Mouse (Mus musculus) CH12F3 (cell line): ENCODE data around the gene Gm8257.
"Not testable (repeated sequence)": the region's sequence is repeated elsewhere in the genome, so short reads cannot be mapped to it uniquely, and the experiment has no call there.

Experiments
- in situ Hi-C: fragments of 300-500 bp; cut with MboI; formaldehyde crosslinking; loops from 2 replicates; pipeline ENCODE4 v1.14.3; 2020; ENCODE audit warnings: low sequenced_read_pairs

Gm8257 gene

DNA sequence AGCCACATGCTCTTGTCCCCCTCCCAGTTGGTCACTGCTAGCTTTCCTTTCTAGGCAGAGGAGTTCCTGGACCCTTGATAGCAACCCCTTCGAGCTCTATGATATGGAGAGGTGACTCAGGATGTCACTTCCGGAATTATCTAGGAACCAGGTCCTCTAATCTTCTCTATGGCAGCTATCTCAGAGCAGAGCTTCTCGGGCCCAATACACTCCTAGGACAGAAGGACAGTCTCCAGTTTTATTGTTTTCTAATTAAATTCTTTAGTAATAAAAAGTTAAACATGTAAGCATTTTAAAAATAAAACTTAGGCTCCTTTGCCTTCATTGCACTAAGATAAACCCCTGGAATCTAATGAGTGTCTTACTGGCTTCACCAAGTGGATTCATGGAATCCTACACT, at the start of gene Gm8257:
Gm8257 (minus strand) TSS at position 101 of the 400 bp plus-strand sequence.
- in situ Hi-C loops: not testable (repeated sequence)

DNA sequence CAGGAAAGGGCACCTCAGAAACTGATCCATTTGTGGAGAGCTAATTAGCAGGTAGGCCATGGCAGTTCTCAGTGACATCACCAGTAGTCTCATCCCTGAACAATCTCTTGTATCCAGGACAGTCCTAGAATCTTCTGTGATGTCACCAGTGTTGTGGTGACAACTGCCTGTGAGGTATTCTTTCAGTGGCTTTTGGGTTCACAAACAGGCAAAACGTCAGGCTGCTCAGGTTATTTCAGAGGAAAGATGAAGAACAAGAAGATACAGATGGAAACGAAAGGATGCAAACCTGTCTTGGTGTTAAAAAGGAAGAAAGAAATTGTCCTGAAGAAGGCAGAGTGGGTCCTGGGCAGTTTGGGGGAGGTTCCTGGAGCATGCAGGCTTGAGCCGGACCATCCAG, 44.0 kb upstream of the Gm8257 start, which contains the start of gene Gm8267:
Gm8267 (minus strand) TSS at position 101 of the 400 bp plus-strand sequence.
- in situ Hi-C loops: no loop called here

DNA sequence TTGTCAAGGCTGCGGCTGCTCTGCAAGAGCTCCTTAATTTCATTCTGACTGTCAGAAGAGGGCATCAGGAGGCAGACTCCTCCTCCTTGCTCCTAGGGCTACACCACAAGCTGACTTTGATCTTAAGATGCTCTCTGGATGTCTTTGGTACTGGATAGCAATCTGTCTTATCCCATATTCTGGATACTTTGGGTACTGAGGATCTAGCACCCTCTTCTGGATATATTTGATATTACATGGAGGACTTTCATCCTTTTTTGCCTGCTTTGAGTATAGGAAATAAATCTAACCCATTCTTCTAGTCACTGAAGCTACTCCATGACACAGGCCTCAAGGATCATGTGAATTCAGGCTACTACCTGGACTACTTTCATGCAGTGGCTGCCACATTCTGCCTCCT, 36.5 kb upstream of the Gm8257 start:
- in situ Hi-C loops: not testable (repeated sequence)

DNA sequence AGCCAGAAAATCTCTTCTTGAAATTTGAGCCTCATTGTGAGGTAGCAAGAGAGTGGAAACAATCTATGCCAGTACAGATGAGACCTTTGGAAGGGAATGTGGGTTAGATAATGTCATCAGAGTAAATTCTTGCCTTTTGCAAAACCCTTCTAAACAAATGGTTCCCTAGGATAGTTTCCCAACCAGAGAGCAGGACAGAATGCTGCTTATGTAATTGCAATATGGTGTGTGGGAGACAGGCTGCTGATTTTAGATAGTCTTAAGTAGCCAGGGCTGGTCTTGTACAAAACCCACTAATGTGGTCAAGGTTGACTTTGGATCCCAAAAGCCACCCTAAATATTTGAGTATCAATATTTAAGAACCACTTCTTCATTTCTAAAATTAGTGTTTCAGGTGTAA, 24.5 kb upstream of the Gm8257 start:
- in situ Hi-C loops: not testable (repeated sequence)

DNA sequence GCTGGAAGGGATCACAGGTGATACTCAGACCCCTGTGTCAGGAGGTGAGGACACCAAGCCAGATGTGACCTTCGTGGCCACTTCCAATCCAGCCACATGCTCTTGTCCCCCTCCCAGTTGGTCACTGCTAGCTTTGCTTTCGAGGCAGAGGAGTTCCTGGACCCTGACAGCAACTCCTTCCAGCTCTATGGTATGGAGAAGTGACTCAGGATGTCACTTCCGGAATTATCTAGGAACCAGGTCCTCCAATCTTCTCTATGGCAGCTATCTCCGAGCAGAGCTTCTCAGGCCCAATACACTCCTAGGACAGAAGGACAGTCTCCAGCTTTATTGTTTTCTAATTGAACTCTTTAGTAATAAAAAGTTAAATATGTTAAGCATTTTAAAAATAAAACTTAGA, 78.5 kb downstream of the Gm8257 start, which contains the start of gene Gm5624:
Gm5624 (minus strand) TSS at position 202 of the 400 bp plus-strand sequence.
- in situ Hi-C loops: not testable (repeated sequence)
